Mouse (Mus musculus) heart, embryonic 14.5 days (tissue): Measurements from ENCODE around the gene Kcnq1. TPM values are rescaled to one million over a fixed set of nuclear protein-coding genes. Genes with fewer than 3 reads are reported as not detected.

Experiments used
- ATAC-seq: fragments of 200-750 bp; cut with Nextera tagmentation; 2 replicates; pipeline ENCODE4 v1.8.0; 2017; ENCODE audit warnings: low read depth, moderate TSS enrichment; ENCODE audit not compliant: insufficient number of reproducible peaks, insufficient read depth, low FRiP score
- H3K27ac ChIP-seq, 2 experiments: fragments of 200-500 bp in 1 of 2; fragments of 300-500 bp in 1 of 2; sonication (generic) in 1 of 2; replicated peaks in 1 of 2; 2 replicates each; pipeline ENCODE4 v1.5.1; 2012 to 2014; ENCODE audit warnings: low read depth in 2 of 2, low read length in 2 of 2, control low read depth in 1 of 2, mild to moderate bottlenecking in 1 of 2, mixed read lengths in 1 of 2; ENCODE audit not compliant: control insufficient read depth in 1 of 2, insufficient read depth in 1 of 2
- H3K27me3 ChIP-seq: fragments of 300-500 bp; sonication (generic); 2 replicates; pipeline ENCODE4 v1.6.1; 2014; ENCODE audit warnings: mild to moderate bottlenecking, low read length, control low read depth; ENCODE audit not compliant: control insufficient read depth, insufficient read depth
- H3K36me3 ChIP-seq: fragments of 300-500 bp; sonication (generic); 2 replicates; pipeline ENCODE4 v1.6.1; 2014; ENCODE audit warnings: mild to moderate bottlenecking, control low read depth, low read length, mixed read lengths; ENCODE audit not compliant: control insufficient read depth, insufficient read depth
- H3K4me1 ChIP-seq, 2 experiments: fragments of 200-500 bp in 1 of 2; fragments of 300-500 bp in 1 of 2; sonication (generic) in 1 of 2; 2 replicates each; pipeline ENCODE4 v1.6.1; 2012 to 2014; ENCODE audit warnings: low read length in 2 of 2, control low read depth in 1 of 2, mixed read lengths in 1 of 2; ENCODE audit not compliant: control insufficient read depth in 2 of 2, insufficient read depth in 2 of 2
- H3K4me2 ChIP-seq: fragments of 300-500 bp; sonication (generic); 2 replicates; pipeline ENCODE4 v1.6.1; 2014; ENCODE audit warnings: mild to moderate bottlenecking, low read length
- H3K4me3 ChIP-seq, 2 experiments: fragments of 200-500 bp in 1 of 2; fragments of 300-500 bp in 1 of 2; sonication (generic) in 1 of 2; 2 replicates each; pipeline ENCODE4 v1.5.1; 2012 to 2014; ENCODE audit warnings: low read length in 2 of 2, mild to moderate bottlenecking in 2 of 2, control low read depth in 1 of 2, low read depth in 1 of 2, moderate library complexity in 1 of 2; ENCODE audit not compliant: control insufficient read depth in 1 of 2, insufficient read depth in 1 of 2
- H3K9ac ChIP-seq: fragments of 300-500 bp; sonication (generic); 2 replicates; pipeline ENCODE4 v1.6.1; 2014; ENCODE audit warnings: mild to moderate bottlenecking, low read length
- H3K9me3 ChIP-seq: fragments of 300-500 bp; sonication (generic); 2 replicates; pipeline ENCODE4 v1.6.1; 2016; ENCODE audit warnings: low read length, control low read depth; ENCODE audit not compliant: control insufficient read depth
- WGBS: fragments of 180-500 bp; shearing (Covaris S2); extraction: QIAGEN DNeasy Blood & Tissue Kit; methylation state at CpG from one replicate; pipeline ENCODE4 v1.1.7; 2014; 5-methylcytosine and 5-hydroxymethylcytosine counted together
- polyA plus RNA-seq: library from polyadenylated mRNA; unstranded; fragments of >200 nt; fragmentation: Nextera tagmentation; extraction: Ambion mirVana; gene quantifications from 2 replicates; pipeline ENCODE4 v1.2.1, GENCODE M21; 2014

The Kcnq1 gene
- polyA plus RNA-seq, 1 experiment from 2014 or later = 28.1 TPM

DNA sequence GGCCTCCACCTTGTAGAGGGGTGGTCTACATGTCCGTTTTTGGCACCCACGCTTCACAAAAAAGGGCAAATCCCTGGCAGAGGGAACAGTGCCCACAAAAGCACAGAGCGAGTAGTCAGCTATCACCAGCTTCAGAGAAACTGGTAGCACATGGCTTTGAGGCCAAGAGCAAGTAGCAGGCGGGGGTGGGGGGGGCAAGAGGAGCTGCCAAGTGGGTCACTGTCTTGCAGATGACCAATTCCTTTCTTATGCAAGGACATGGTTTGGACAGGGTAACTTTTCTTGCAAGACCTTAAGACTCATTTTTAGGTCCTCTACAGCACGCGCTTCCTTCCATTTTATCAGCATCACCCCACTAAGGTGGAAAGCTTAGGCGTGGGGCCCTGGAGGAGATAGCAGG is 205.3 kb downstream of the Kcnq1 start:
- Histone ChIP-seq H3K4me2 (no peak overlapping the region), H3K9me3 (no peaks in the 10 kb centered on the region), H3K9ac (0 out of 2 replicates have a peak overlapping the region, but pooled peaks have one; percentile 4), H3K4me1 (peaks cover 41 to 57% of the 10 kb centered on the region in 2 experiments), H3K27me3 (no peaks in the 10 kb centered on the region), H3K27ac (no peak overlapping the region), H3K4me3 (no peak overlapping the region), H3K36me3 (no peaks in the 10 kb centered on the region)
- WGBS = 77% methylated on average over 7 of the region's 7 CpGs
- ATAC-seq = no peak

DNA sequence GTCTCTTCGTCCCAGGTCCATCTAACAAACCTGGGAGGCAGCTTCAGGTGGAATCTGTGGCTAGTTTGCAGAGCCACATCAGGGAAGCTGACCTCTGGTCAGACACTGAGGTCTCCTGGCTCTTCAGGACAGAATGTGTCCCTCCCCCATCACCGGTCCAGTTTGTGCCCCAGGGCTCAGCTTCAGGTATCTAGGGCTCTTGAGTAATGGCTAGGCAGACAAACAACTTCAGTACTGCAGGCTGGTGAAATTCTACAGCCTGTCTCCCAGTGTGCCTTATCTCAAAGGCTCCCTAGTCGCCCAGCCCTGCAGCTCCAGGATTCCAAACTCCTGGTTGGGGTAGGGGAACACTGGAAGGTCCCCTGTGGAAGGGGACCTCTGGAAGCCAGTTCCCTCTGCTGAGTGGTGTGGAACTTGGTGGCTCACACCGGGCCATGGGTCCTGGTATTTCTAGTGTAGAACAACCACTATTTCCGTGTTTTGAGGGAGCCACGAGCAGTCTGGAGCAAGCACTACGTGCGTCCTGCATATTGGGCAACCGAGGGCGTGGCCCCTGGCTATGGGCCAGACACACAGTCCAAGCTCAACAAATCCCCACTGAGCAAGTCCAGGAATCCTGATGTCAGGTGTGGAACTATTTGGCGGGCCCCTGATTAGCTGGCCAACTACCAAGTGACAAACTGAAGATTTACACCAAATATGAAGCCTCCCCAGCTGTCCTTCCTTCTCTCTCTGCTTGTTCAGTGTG is 207.6 kb downstream of the Kcnq1 start:
- ATAC-seq = peak; percentile 44; the same call in 1 of the 2 replicates
- peak overlapping the region; percentile 40 for H3K4me2 ChIP-seq
- H3K4me1 ChIP-seq = peaks cover 45 to 62% of the 10 kb centered on the region in 2 experiments
- peak overlapping the region; percentile 82 to 87 for H3K27ac ChIP-seq
- H3K27me3 ChIP-seq = no peaks in the 10 kb centered on the region
- no peaks in the 10 kb centered on the region for H3K36me3 ChIP-seq
- H3K9ac ChIP-seq = peak overlapping the region; percentile 22; the same call in 1 of the 2 replicates
- no peak overlapping the region for H3K4me3 ChIP-seq
- H3K9me3 ChIP-seq = no peaks in the 10 kb centered on the region
- WGBS = 25% methylated on average over 11 of the region's 11 CpGs

DNA sequence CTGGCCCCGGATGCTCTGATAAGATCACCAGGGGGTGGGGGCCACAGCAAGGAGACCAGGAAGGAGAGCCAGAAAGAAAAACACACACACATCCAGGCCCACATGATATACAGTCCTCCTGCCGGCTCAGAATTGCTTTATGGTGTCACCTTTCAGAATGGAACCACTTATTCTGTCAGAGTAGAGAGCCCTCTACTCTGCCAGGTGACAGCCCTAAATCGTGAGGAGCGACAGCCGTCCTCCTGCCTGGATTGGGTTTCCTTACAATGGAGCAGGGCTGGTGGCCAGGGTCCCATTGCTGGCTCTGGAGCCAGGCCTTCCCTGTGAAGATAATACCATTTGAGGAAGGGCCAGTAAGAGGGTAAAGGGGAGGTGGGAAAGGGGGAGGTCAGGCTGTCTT is 212.3 kb downstream of the Kcnq1 start:
- Histone ChIP-seq H3K9me3 (no peaks in the 10 kb centered on the region), H3K36me3 (no peaks in the 10 kb centered on the region), H3K27me3 (no peaks in the 10 kb centered on the region), H3K27ac (no peak overlapping the region), H3K9ac (no peak overlapping the region), H3K4me2 (no peak overlapping the region), H3K4me3 (no peak overlapping the region), H3K4me1 (peaks cover 29 to 39% of the 10 kb centered on the region in 2 experiments)
- ATAC-seq = no peak
- 32% methylated on average over 5 of the region's 5 CpGs for WGBS

DNA sequence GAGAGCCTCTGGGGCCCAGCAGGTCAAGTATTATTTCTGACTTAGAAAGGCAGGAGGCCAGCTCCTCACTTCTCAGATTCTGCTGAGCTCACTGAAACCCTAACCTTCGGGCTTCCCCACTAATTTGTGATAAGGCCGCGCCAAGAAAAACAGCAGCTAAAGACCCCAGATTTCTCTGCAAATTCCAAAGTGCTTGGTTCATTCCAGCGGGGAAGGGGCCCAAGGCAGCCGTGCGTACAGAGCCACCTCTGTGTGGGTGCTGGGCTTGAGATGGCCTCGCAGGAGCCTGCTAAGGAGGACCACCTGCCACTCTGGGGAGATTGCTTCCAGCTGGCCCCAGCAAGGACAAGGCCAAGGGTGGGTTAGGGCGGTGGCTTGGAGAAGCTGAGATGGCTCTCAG is 214.2 kb downstream of the Kcnq1 start:
- H3K9ac ChIP-seq = no peak overlapping the region
- no peak overlapping the region for H3K4me3 ChIP-seq
- H3K4me1 ChIP-seq = peaks cover 18 to 23% of the 10 kb centered on the region in 2 experiments
- peak overlapping the region; percentile 17 to 53 for H3K27ac ChIP-seq
- H3K27me3 ChIP-seq = no peaks in the 10 kb centered on the region
- H3K36me3 ChIP-seq = no peaks in the 10 kb centered on the region
- no peaks in the 10 kb centered on the region for H3K9me3 ChIP-seq
- 18% methylated on average over 8 of the region's 8 CpGs for WGBS
- ATAC-seq = 0 out of 2 replicates have a peak, but pooled peaks have one; percentile 42
- H3K4me2 ChIP-seq = no peak overlapping the region

DNA sequence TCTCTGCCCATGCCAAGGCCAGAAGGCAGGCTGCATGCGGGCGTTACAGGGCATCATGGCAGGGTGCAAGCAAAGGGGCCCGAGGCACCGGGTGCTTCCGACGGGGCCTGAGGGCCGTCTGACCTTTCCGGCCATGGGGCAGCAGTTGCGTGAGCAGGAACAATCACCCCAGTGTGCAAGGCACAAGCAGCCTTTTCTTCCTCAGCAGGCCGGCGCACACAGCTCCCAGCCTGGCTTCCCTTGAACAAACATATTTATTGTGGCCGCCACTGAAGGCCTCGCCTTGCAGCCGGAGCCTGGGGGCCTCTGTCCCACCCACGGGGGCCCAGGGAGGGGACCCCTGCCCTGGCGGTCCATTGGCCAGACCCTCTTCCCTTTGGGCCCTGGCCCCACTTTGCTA is 218.9 kb downstream of the Kcnq1 start:
- H3K27me3 ChIP-seq = no peaks in the 10 kb centered on the region
- ATAC-seq = no peak
- no peaks in the 10 kb centered on the region for H3K36me3 ChIP-seq
- peaks cover 8 to 12% of the 10 kb centered on the region in 2 experiments for H3K4me1 ChIP-seq
- H3K4me3 ChIP-seq = no peak overlapping the region
- H3K9me3 ChIP-seq = no peaks in the 10 kb centered on the region
- whole genome bisulfite sequencing = 81% methylated on average over 16 of the region's 16 CpGs
- no peak overlapping the region for H3K27ac ChIP-seq
- H3K4me2 ChIP-seq = no peak overlapping the region
- no peak overlapping the region for H3K9ac ChIP-seq

DNA sequence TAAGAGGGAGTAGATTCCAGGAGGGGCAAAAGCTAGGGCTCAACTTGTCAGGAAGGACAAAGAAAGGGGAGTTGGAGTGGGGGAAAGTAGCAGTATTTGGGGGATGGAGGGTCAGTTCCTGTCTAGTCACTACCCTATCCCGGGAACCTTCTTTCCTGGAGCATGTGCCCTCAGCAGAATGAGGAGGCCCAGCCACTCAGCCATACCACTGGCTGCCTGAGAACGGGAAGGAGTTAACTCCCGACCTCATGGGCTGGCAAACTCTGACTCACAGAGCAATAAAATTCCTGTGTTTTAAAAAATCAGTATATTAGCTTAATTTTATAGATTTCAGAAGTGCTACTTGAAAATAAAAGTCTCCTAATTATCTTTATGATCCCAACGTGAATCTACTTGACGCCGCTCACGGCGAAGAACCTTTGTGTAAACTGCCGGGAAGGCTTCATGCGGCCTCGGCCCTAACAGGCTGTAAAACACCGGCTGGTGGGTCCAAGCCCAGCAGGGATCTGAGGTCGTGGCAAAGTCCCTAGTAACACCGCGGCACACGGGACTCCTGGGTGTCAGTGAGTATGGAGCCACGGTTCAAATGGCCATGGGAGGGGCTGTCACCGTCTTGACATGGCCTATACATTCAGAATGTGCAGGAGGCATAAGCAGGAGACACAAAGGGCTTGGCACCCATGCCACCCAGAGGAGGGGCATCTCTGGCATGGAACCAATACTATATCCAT is 222.2 kb downstream of the Kcnq1 start:
- Histone ChIP-seq H3K4me3 (no peak overlapping the region), H3K4me2 (no peak overlapping the region), H3K36me3 (no peaks in the 10 kb centered on the region), H3K9me3 (no peaks in the 10 kb centered on the region), H3K4me1 (peaks cover 6 to 7% of the 10 kb centered on the region in 2 experiments), H3K9ac (no peak overlapping the region), H3K27ac (no peak overlapping the region), H3K27me3 (no peaks in the 10 kb centered on the region)
- ATAC-seq = no peak
- 86% methylated on average over 18 of the region's 18 CpGs for WGBS

DNA sequence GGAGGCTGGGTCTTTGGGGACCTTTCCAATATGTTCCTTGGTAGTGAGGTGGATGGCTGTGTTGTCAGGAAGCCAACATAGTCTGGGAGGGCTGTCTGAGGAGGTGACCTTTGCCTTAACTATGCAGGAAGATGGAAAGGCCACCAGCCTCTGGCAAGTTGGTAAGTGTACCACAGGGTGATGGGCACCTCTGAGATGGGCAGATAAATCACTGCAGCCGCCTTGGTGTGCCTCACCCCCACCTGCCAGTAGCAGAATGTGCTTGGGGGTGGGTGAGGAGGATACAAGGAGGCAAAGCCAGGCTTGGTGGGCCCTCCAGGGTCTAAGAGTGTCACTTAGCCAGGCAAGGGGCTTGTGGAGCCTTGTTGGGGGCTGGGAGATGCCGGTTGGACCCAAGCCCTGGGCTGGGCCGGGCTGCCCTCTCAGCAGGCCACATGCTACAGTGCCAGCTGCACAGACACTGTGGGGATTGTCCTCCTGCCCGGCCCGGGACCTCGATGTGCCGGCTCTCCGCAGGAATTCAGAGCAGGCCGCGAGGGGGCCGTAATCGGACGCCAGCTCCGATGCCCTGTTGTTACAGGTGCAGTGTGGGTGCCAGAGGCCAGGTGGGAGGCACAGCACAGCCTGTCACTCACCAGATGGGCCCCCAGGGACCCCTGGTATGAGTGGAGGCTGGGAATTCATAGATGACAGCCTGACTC is 223.1 kb downstream of the Kcnq1 start:
- Histone ChIP-seq H3K4me2 (no peak overlapping the region), H3K4me1 (peaks cover 10 to 12% of the 10 kb centered on the region in 2 experiments), H3K36me3 (no peaks in the 10 kb centered on the region), H3K27ac (no peak overlapping the region), H3K27me3 (no peaks in the 10 kb centered on the region), H3K4me3 (no peak overlapping the region), H3K9ac (no peak overlapping the region), H3K9me3 (no peaks in the 10 kb centered on the region)
- WGBS = 88% methylated on average over 14 of the region's 14 CpGs
- ATAC-seq = no peak
